Mouse (Mus musculus) liver, postnatal 0 days (tissue): ENCODE results near the gene Nrxn2.

ENCODE experiments used
- CTCF ChIP-seq: sonication (generic); IDR thresholded peaks from 2 replicates; pipeline ENCODE4 v1.5.1; 2016; ENCODE audit warnings: antibody characterized with exemption, low read depth
- EP300 ChIP-seq: IDR thresholded peaks from 2 replicates; pipeline ENCODE4 v1.6.1; 2016; ENCODE audit warnings: antibody characterized with exemption, low read depth, mild to moderate bottlenecking

- TF ChIP-seq CTCF, result no peak
- no peak for TF ChIP-seq EP300
Observed at GRCm38 (mm10) chr19:6531011-6531631, 112.6 kb downstream of the Nrxn2 start.
